Comparison of ENCODE assay signal across 8 mouse cellular contexts in genomic region chr7:19326359-19326758, GRCm38 (mm10). TPM values are rescaled to one million over a fixed set of nuclear protein-coding genes. Genes with fewer than 3 reads are reported as not detected.
A peak's percentile ranks its signal among the peaks of the same experiment; 100 is the strongest.
DNase-seq lines count a peak whose midpoint lies in the region; ATAC-seq and TF ChIP-seq lines count a peak whose summit lies in the region.

No protein-coding gene starts in this region.

- H3K27me3 ChIP-seq in G1E (ENCODE audit: insufficient read depth, low read length), result peaks cover 28% of the 10 kb centered on the region
- no peaks in the 10 kb centered on the region for H3K27me3 ChIP-seq in forebrain, embryonic 11.5 days (ENCODE audit: control insufficient read depth, insufficient read depth, low read length)
- H3K27me3 ChIP-seq in heart, embryonic 16.5 days (ENCODE audit: control insufficient read depth, insufficient read depth, low read length), result no peaks in the 10 kb centered on the region

- peak overlapping the region; percentile 66; the same call in 1 of the 2 replicates for H3K4me3 ChIP-seq in G1E (ENCODE audit: low read depth, low read length)
- H3K4me3 ChIP-seq in forebrain, embryonic 11.5 days (ENCODE audit: low read depth, low read length), result peak overlapping the region; percentile 33
- H3K4me3 ChIP-seq in heart, embryonic 16.5 days (ENCODE audit: low read length), result peak overlapping the region; percentile 45
- H3K4me3 ChIP-seq in lung, adult 2 months (replicated peaks; ENCODE audit: extremely low read depth, low read depth, low read length), result no peak overlapping the region
- H3K4me3 ChIP-seq in olfactory bulb, adult 2 months (ENCODE audit: insufficient read depth, low read depth, low read length), result peak overlapping the region; percentile 63

- DNase-seq in G1E (ENCODE audit: low spot score), result peak; percentile 59
- DNase-seq in c-Kit-negative CD71-positive TER-119-positive erythroid progenitor cells, embryonic 14.5 days (ENCODE audit: low read depth, low spot score), result peak; percentile 64
- DNase-seq in forebrain, embryonic 11.5 days (ENCODE audit: low spot score), result peak; percentile 90
- peak; percentile 95 for DNase-seq in kidney, postnatal 10 days
- peak; percentile 92 for DNase-seq in lung, adult 2 months
- DNase-seq in urinary bladder, postnatal 25 days (ENCODE audit: low spot score), result peak; percentile 85

- H3K9me3 ChIP-seq in G1E (replicated peaks), result no peaks in the 10 kb centered on the region
- H3K9me3 ChIP-seq in forebrain, embryonic 11.5 days (ENCODE audit: control insufficient read depth, low read length), result no peaks in the 10 kb centered on the region
- H3K9me3 ChIP-seq in heart, embryonic 16.5 days (replicated peaks; ENCODE audit: control insufficient read depth, low read length), result no peaks in the 10 kb centered on the region

- no peaks in the 10 kb centered on the region for H3K36me3 ChIP-seq in G1E (replicated peaks)
- H3K36me3 ChIP-seq in forebrain, embryonic 11.5 days (ENCODE audit: control insufficient read depth, insufficient read depth, low read length), result no peaks in the 10 kb centered on the region
- H3K36me3 ChIP-seq in heart, embryonic 16.5 days (ENCODE audit: control insufficient read depth, insufficient read depth), result no peaks in the 10 kb centered on the region

- H3K27ac ChIP-seq in forebrain, embryonic 11.5 days (ENCODE audit: low read depth, low read length), result no peak overlapping the region
- peak overlapping the region; percentile 95 for H3K27ac ChIP-seq in heart, embryonic 16.5 days (ENCODE audit: low read length)
- peak overlapping the region; percentile 83 for H3K27ac ChIP-seq in olfactory bulb, adult 2 months (ENCODE audit: insufficient read depth, low read depth, low read length)

- ATAC-seq in G1E (ENCODE audit: extremely low read depth, insufficient number of reproducible peaks, low FRiP score, poor library complexity, severe bottlenecking), result peak; percentile 60; the same call in 1 of the 2 replicates
- peak; percentile 74 for ATAC-seq in forebrain, embryonic 11.5 days (replicated peaks; ENCODE audit: low FRiP score)
- peak; percentile 78 for ATAC-seq in heart, embryonic 16.5 days (replicated peaks; ENCODE audit: extremely low read depth, insufficient read depth, low FRiP score)

- 0 out of 2 replicates have a peak, but pooled peaks have one; percentile 27 for TF ChIP-seq POLR2A in lung, adult 2 months (IDR thresholded peaks at IDR 0.05; ENCODE audit: borderline replicate concordance, extremely low read depth, low read depth, low read length)
- 0 out of 2 replicates have a peak, but pooled peaks have one; percentile 30 for TF ChIP-seq POLR2A in olfactory bulb, adult 2 months (IDR thresholded peaks at IDR 0.05; ENCODE audit: insufficient read depth, low read depth, low read length)

- H3K4me2 ChIP-seq in forebrain, embryonic 11.5 days (ENCODE audit: low read depth, low read length, severe bottlenecking), result peak overlapping the region; percentile 62
- peak overlapping the region; percentile 65 for H3K4me2 ChIP-seq in heart, embryonic 16.5 days (ENCODE audit: low read depth, low read length)

- H3K9ac ChIP-seq in forebrain, embryonic 11.5 days (ENCODE audit: low read length), result 0 out of 2 replicates have a peak overlapping the region, but pooled peaks have one; percentile 10
- H3K9ac ChIP-seq in heart, embryonic 16.5 days (ENCODE audit: low read length), result peak overlapping the region; percentile 63

- H3K4me1 ChIP-seq in G1E (ENCODE audit: insufficient read depth, low read depth, low read length), result peaks cover 29% of the 10 kb centered on the region
- H3K4me1 ChIP-seq in forebrain, embryonic 11.5 days (replicated peaks; ENCODE audit: control insufficient read depth, insufficient read depth, low read length), result peaks cover 12% of the 10 kb centered on the region; the same call in 1 of the 2 replicates
- peaks cover 20% of the 10 kb centered on the region for H3K4me1 ChIP-seq in heart, embryonic 16.5 days (ENCODE audit: control insufficient read depth, insufficient read depth, low read length)
- H3K4me1 ChIP-seq in lung, adult 2 months (ENCODE audit: control insufficient read depth, insufficient read depth, low read length), result peaks cover 6% of the 10 kb centered on the region
- peaks cover 9% of the 10 kb centered on the region for H3K4me1 ChIP-seq in olfactory bulb, adult 2 months (ENCODE audit: control insufficient read depth, insufficient read depth, low read length)

- no peak for TF ChIP-seq CTCF in G1E (IDR thresholded peaks at IDR 0.05; ENCODE audit: low read depth, low read length)
- no peak for TF ChIP-seq CTCF in lung, adult 2 months (IDR thresholded peaks at IDR 0.05; ENCODE audit: insufficient read depth, low read length)
- TF ChIP-seq CTCF in olfactory bulb, adult 2 months (IDR thresholded peaks at IDR 0.05; ENCODE audit: insufficient read depth, low read depth, low read length), result no peak

- 1% methylated on average over 19 of the region's 20 CpGs for WGBS in forebrain, embryonic 11.5 days
- under 1% methylated on average over 19 of the region's 20 CpGs for WGBS in heart, embryonic 16.5 days
- under 1% methylated on average over 20 of the region's 20 CpGs for WGBS in lung, adult 2 months
- WGBS in olfactory bulb, adult 2 months, result under 1% methylated on average over 19 of the region's 20 CpGs

RNA-seq across cellular contexts. Expression of gene Fosb, which starts 16.5 kb away (rescaled TPM):
- total RNA-seq in G1E (2014; fragmentation: Nextera tagmentation) (0.19 TPM in 1 of 2 replicates, not detected in the other), G1E (2017) (0.29 and 0.38 TPM in 2 replicates)
- polyA plus RNA-seq in G1E (2012), result 0.50 and 0.61 TPM in 2 replicates
- polyA plus RNA-seq in forebrain, embryonic 11.5 days (2014; fragmentation: Nextera tagmentation; extraction: Ambion mirVana), result not detected in 2 replicates
- 0.24 and 0.34 TPM in 2 replicates for polyA plus RNA-seq in heart, embryonic 16.5 days (2015; fragmentation: Nextera tagmentation; extraction: Ambion mirVana)
- polyA plus RNA-seq in lung, adult 2 months (2012; rRNA removed), result 4.0 and 4.6 TPM in 2 replicates
- polyA plus RNA-seq in olfactory bulb, adult 2 months (2012; ENCODE audit: insufficient read depth, insufficient read length, low replicate concordance, missing spikeins), result not detected in 2 replicates

RNA-seq across cellular contexts. Expression of gene Ercc1, which starts 18.2 kb away (rescaled TPM):
- 26.9 and 39.9 TPM in 2 replicates for total RNA-seq in G1E (2014; fragmentation: Nextera tagmentation)
- 29.7 and 50.1 TPM in 2 replicates for total RNA-seq in G1E (2017)
- polyA plus RNA-seq in G1E (2012), result 97.7 and 105 TPM in 2 replicates
- 94.4 and 100 TPM in 2 replicates for polyA plus RNA-seq in forebrain, embryonic 11.5 days (2014; fragmentation: Nextera tagmentation; extraction: Ambion mirVana)
- 61.0 and 62.4 TPM in 2 replicates for polyA plus RNA-seq in heart, embryonic 16.5 days (2015; fragmentation: Nextera tagmentation; extraction: Ambion mirVana)
- 38.7 and 46.6 TPM in 2 replicates for polyA plus RNA-seq in lung, adult 2 months (2012; rRNA removed)
- not detected in 2 replicates for polyA plus RNA-seq in olfactory bulb, adult 2 months (2012; ENCODE audit: insufficient read depth, insufficient read length, low replicate concordance, missing spikeins)

RNA-seq across cellular contexts. Expression of gene Cd3eap, which starts 32.9 kb away (rescaled TPM):
- total RNA-seq in G1E (2014; fragmentation: Nextera tagmentation) (9.3 and 10.8 TPM in 2 replicates), G1E (2017) (22.3 and 25.6 TPM in 2 replicates)
- polyA plus RNA-seq in G1E (2012), result 56.2 and 57.8 TPM in 2 replicates
- 23.2 and 24.0 TPM in 2 replicates for polyA plus RNA-seq in forebrain, embryonic 11.5 days (2014; fragmentation: Nextera tagmentation; extraction: Ambion mirVana)
- polyA plus RNA-seq in heart, embryonic 16.5 days (2015; fragmentation: Nextera tagmentation; extraction: Ambion mirVana), result 16.2 and 16.7 TPM in 2 replicates
- 4.6 and 5.2 TPM in 2 replicates for polyA plus RNA-seq in lung, adult 2 months (2012; rRNA removed)
- not detected in 2 replicates for polyA plus RNA-seq in olfactory bulb, adult 2 months (2012; ENCODE audit: insufficient read depth, insufficient read length, low replicate concordance, missing spikeins)

RNA-seq across cellular contexts. Expression of gene Ppp1r13l, which starts 33.2 kb away (rescaled TPM):
- 8.5 and 15.2 TPM in 2 replicates for total RNA-seq in G1E (2014; fragmentation: Nextera tagmentation)
- 0.93 and 1.1 TPM in 2 replicates for total RNA-seq in G1E (2017)
- 32.9 and 38.0 TPM in 2 replicates for polyA plus RNA-seq in G1E (2012)
- 5.8 and 6.4 TPM in 2 replicates for polyA plus RNA-seq in forebrain, embryonic 11.5 days (2014; fragmentation: Nextera tagmentation; extraction: Ambion mirVana)
- polyA plus RNA-seq in heart, embryonic 16.5 days (2015; fragmentation: Nextera tagmentation; extraction: Ambion mirVana), result 13.6 and 14.2 TPM in 2 replicates
- polyA plus RNA-seq in lung, adult 2 months (2012; rRNA removed), result 10.0 and 17.8 TPM in 2 replicates
- not detected in 2 replicates for polyA plus RNA-seq in olfactory bulb, adult 2 months (2012; ENCODE audit: insufficient read depth, insufficient read length, low replicate concordance, missing spikeins)

RNA-seq across cellular contexts. Expression of gene Rtn2, which starts 43.9 kb away (rescaled TPM):
- 0.73 and 0.98 TPM in 2 replicates for total RNA-seq in G1E (2014; fragmentation: Nextera tagmentation)
- total RNA-seq in G1E (2017), result 0.06 and 0.11 TPM in 2 replicates
- 0.94 and 0.96 TPM in 2 replicates for polyA plus RNA-seq in G1E (2012)
- 47.3 and 54.7 TPM in 2 replicates for polyA plus RNA-seq in forebrain, embryonic 11.5 days (2014; fragmentation: Nextera tagmentation; extraction: Ambion mirVana)
- 27.4 and 28.5 TPM in 2 replicates for polyA plus RNA-seq in heart, embryonic 16.5 days (2015; fragmentation: Nextera tagmentation; extraction: Ambion mirVana)
- 56.3 and 76.2 TPM in 2 replicates for polyA plus RNA-seq in lung, adult 2 months (2012; rRNA removed)
- not detected in 2 replicates for polyA plus RNA-seq in olfactory bulb, adult 2 months (2012; ENCODE audit: insufficient read depth, insufficient read length, low replicate concordance, missing spikeins)

Comparison
In these comparisons a context has a peak if more than half of its experiments do, and no peak if none do; other contexts are left out.
1. RNA of gene Ercc1, which starts 18.2 kb away (polyA plus RNA-seq): 97.7 to 105 TPM in G1E, 94.4 to 100 TPM in forebrain, embryonic 11.5 days, 61.0 to 62.4 TPM in heart, embryonic 16.5 days and 38.7 to 46.6 TPM in lung, adult 2 months; not detected in olfactory bulb, adult 2 months; every median in the first group is over 10 times any median in the second.
2. Peak in every context shown above with its lines, with median percentiles within 50 percentile points of each other: ATAC-seq and DNase-seq.